Mouse (Mus musculus) brain, adult 10 weeks (tissue): Measurements from ENCODE around the gene Mas1. TPM values are rescaled to one million over a fixed set of nuclear protein-coding genes. Genes with fewer than 3 reads are reported as not detected.

Experiments used
- polyA plus RNA-seq: library from polyadenylated mRNA; stranded (reverse); fragments of 350-450 nt; fragmentation: Illumina TruSeq; extraction: RNeasy Lipid Tissue Mini Kit (QIAGEN cat#74804); gene quantifications from one replicate; pipeline ENCODE4 v1.2.3, GENCODE M21; 2015; ENCODE audit warnings: low read depth, low replicate concordance

The Mas1 gene
- 21.5 TPM for polyA plus RNA-seq

DNA sequence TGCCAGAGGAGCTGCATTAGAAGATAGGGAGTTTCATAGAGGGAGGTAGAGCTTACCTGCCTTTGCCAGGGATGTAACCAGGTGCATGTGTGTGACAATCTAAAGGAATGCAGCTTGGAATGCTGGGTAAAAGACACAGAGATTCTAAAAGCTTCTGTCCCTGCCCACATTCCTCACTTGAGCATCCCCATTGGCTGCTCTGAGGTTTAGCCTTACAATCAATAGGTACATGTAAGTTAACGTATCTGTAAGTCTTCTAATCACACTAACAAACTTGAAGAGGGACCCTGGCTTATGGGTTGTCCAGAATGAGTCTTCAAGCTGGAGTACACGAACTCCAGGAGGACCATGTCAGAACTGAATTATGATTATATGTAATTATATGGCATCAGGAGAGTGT is at the start of gene Mas1:
Mas1 (minus strand) TSS at position 101 of the 400 bp plus-strand sequence.

GRCm38 (mm10) chr17:12915881-12916583 is 48.1 kb upstream of the Mas1 start, which contains the start of gene Mrpl18:
Gene Mrpl18 (minus strand): TSS chr17:12916345.

DNA sequence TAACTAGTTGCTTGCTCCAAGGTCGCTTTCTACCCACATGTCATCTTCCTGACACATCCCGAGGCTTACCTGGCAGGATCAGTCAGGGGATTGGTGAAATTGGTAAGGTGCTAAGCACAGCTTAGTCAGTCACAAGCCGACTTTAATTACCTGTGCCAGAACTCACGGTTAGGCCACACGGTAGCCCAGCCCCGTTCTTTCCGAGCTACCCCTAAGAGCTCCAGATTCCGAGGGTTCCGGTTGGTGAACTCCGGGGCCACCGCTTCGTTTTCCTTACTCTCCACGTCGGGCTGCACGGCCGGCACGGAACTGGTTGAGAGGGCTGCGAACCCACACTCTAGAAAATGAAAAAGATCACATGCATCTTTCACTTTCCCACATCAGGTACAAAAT is 47.5 kb upstream of the Mas1 start, which contains the start of gene Tcp1:
Tcp1 (plus strand) TSS at position 214 of the 393 bp plus-strand sequence.

DNA sequence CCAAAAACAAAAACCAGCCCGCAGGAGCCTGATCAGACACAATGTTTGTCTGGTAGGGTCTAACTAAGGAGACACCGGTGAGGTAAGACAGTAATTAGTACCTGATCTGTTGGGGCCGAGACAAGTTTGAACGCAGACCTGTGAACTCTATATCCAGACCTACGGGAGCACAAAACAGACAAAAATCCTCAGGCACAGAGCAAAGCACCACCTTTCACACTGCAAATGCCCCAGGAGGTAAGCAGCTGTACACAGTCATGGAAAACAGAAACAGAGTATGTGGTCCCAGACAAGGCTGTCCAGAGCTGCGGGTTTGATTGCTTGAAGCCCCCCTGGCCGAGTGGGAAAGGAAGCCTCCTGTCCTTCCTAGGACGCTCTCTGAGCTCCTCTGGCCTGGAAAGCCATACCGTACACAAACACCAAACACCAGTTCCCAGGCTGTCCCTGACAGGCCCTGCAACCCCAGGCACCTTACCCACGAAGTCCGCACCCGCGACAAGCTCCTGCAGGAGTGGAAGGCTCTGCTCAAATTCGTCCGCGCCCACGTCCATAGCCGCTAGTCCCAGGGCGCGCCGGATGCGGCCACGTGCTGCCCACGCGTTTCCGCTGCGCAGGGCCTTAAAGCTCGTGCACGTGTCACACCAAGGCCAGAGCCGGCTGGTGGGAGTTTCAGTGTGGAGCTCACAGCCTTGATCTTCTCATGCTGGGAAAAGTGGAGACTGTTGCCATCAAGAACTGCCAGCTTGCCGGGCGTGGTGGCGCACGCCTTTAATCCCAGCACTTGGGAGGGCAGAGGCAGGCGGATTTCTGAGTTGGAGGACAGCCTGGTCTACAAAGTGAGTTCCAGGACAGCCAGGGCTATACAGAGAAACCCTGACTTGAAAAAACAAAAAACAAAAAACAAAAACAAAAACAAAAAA is 41.7 kb upstream of the Mas1 start, which contains the start of gene Pnldc1:
Pnldc1 (minus strand) TSS at position 870 of the 920 bp plus-strand sequence.

GRCm38 (mm10) chr17:12875734-12876133 is 7.8 kb upstream of the Mas1 start, which contains the start of gene Mrgprh:
Gene Mrgprh (plus strand): TSS chr17:12876034.

Other genes with a start within 250 kb of the Mas1 start
- not detected for gene Slc22a1, start 192.3 kb downstream of the Mas1 start, polyA plus RNA-seq
- gene Igf2r, start 98.5 kb downstream of the Mas1 start, polyA plus RNA-seq, result 8.9 TPM
- gene Mrgprh, start 7.9 kb upstream of the Mas1 start, polyA plus RNA-seq, result not detected
- gene Pnldc1, start 42.1 kb upstream of the Mas1 start, polyA plus RNA-seq, result 0.79 TPM
- 267 TPM for gene Tcp1, start 47.6 kb upstream of the Mas1 start, polyA plus RNA-seq
- gene Mrpl18, start 48.2 kb upstream of the Mas1 start, polyA plus RNA-seq, result 80.3 TPM
- 8.3 TPM for gene Acat3, start 72.5 kb upstream of the Mas1 start, polyA plus RNA-seq
- gene Acat2, start 92.6 kb upstream of the Mas1 start, polyA plus RNA-seq, result 56.4 TPM
- 71.9 TPM for gene Wtap, start 126.0 kb upstream of the Mas1 start, polyA plus RNA-seq
- 143 TPM for gene Sod2, start 138.7 kb upstream of the Mas1 start, polyA plus RNA-seq
- not detected for gene Gpr31b, start 184.2 kb upstream of the Mas1 start, polyA plus RNA-seq
- gene Tcp10b, start 193.0 kb upstream of the Mas1 start, polyA plus RNA-seq, result not detected